Mouse (Mus musculus): ENCODE measurements around the gene Ehbp1l1. TPM values are rescaled to one million over a fixed set of nuclear protein-coding genes. Genes with fewer than 3 reads are reported as not detected.

Gene Ehbp1l1
- polyA plus RNA-seq, 1 experiment from 2014 or later, result 9.3 TPM

DNA sequence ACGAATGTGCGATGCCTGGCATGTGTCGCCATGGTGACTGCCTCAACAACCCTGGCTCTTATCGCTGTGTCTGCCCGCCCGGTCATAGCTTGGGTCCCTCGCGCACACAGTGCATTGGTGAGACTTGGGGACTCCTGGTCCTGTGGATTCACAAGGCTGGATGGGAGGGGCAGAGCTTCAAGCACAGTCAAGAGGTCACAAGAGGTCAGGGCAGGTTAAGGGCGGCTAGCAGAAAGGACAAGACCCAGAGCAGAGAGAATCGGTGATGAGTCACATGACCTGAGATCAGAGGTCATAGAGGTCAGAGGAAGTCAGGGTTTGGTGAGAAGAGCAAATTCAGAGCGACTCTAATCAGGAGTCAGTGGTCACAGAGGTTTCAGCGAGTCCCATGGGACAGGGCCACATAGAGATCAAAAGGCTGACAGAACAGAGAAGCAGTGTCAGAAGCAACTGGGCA, 20.8 kb upstream of the Ehbp1l1 start:
- Histone ChIP-seq H3K27ac (replicated peaks) (no peak overlapping the region), H3K4me3 (peak overlapping the region; percentile 52; the same call in 1 of the 2 replicates), H3K36me3 (no peaks in the 10 kb centered on the region), H3K27me3 (ENCODE audit: low read depth, poor library complexity, severe bottlenecking) (peaks cover 99% of the 10 kb centered on the region), H3K9me3 (replicated peaks) (no peaks in the 10 kb centered on the region), H3K4me1 (peaks cover 54% of the 10 kb centered on the region)
- DNase-seq (ENCODE audit: low spot score), result peak; percentile 42
- 26% methylated on average over 12 of the region's 12 CpGs for WGBS

DNA sequence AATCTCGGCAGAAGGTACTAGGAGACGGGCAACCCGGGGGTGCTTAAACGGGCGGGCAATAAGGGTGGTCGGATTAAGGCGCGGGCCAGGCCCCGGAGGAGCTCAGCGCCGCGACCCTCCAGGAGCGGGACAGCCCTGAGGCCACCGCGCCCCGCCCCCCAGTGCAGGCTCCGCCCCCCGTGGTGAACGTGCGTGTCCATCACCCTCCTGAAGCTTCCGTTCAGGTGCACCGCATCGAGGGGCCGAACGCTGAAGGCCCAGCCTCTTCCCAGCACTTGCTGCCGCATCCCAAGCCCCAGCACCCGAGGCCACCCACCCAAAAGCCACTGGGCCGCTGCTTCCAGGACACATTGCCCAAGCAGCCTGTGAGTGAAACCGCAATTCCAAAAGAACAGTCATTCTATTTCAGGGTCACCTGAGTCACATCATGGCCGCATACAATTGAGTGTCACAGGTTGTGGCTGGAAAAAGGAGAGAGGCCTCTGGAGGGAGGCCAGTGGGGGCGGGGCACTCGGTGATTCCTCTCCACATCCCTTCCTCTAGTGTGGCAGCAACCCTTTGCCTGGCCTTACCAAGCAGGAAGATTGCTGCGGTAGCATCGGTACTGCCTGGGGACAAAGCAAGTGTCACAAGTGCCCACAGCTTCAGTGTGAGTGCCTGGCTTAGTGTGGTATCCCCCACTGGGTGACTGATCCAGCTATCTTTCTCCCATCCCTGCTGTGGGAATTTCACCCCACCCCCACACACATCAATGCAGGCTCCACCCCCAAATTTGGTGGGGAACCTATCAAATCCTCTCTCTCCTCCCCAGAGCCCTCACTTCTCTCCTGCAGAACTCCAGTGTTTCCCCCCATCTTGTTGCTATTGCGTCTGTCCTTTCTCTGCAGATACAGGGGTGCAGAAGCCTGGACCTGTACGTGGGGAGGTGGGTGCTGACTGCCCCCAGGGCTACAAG, 19.9 kb upstream of the Ehbp1l1 start:
- Histone ChIP-seq H3K27me3 (ENCODE audit: low read depth, poor library complexity, severe bottlenecking) (peaks cover 99% of the 10 kb centered on the region), H3K36me3 (no peaks in the 10 kb centered on the region), H3K4me3 (peak overlapping the region; percentile 52), H3K27ac (replicated peaks) (peak overlapping the region; percentile 47), H3K9me3 (replicated peaks) (no peaks in the 10 kb centered on the region), H3K4me1 (peaks cover 54% of the 10 kb centered on the region)
- 3% methylated on average over 36 of the region's 36 CpGs for WGBS
- DNase-seq (ENCODE audit: low spot score), result peak; percentile 52

DNA sequence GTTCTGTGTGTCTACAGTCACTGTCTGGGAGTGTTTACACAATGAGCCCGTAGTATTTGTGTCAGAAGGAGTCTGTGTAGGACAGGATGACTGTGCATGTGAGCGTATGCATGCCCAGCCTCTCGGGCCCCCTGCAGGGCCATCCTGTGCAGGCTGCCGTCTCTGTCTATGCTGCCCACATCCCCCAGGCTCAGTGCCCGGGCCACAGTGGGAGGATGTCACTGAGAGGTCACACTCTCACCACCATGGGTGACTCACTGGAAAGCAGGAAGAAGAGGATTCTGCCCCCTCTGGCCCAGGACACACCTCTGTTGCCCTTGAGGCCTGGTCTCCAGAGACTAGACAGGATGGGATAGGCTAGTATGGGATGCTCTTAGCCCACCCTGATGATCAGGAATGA, 17.5 kb upstream of the Ehbp1l1 start:
- H3K4me1 ChIP-seq, result peaks cover 61% of the 10 kb centered on the region
- H3K4me3 ChIP-seq, result no peak overlapping the region
- 72% methylated on average over 5 of the region's 5 CpGs for WGBS
- no peaks in the 10 kb centered on the region for H3K36me3 ChIP-seq
- no peak overlapping the region for H3K27ac ChIP-seq (replicated peaks)
- peaks cover 99% of the 10 kb centered on the region for H3K27me3 ChIP-seq (ENCODE audit: low read depth, poor library complexity, severe bottlenecking)
- DNase-seq (ENCODE audit: low spot score), result no peak
- no peaks in the 10 kb centered on the region for H3K9me3 ChIP-seq (replicated peaks)

DNA sequence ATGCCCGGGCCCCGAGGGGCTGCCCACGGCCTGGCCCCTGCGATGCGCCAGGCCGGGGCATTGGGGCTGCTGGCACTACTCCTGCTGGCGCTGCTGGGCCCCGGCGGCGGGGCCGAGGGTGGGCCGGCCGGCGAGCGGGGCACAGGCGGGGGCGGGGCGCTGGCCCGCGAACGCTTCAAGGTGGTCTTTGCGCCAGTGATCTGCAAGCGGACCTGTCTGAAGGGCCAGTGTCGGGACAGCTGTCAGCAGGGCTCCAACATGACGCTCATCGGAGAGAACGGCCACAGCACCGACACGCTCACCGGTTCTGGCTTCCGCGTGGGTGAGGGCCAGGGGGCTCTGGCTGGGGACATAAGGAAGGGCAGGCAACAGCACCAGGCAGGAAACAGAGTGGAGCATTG, 16.1 kb upstream of the Ehbp1l1 start:
- H3K36me3 ChIP-seq, result no peaks in the 10 kb centered on the region
- peak overlapping the region; percentile 68 for H3K4me3 ChIP-seq
- H3K27me3 ChIP-seq (ENCODE audit: low read depth, poor library complexity, severe bottlenecking), result peaks cover 87% of the 10 kb centered on the region
- H3K4me1 ChIP-seq, result peaks cover 57% of the 10 kb centered on the region
- no peak for DNase-seq (ENCODE audit: low spot score)
- peak overlapping the region; percentile 82 for H3K27ac ChIP-seq (replicated peaks)
- no peaks in the 10 kb centered on the region for H3K9me3 ChIP-seq (replicated peaks)
- 1% methylated on average over 32 of the region's 32 CpGs for WGBS

DNA sequence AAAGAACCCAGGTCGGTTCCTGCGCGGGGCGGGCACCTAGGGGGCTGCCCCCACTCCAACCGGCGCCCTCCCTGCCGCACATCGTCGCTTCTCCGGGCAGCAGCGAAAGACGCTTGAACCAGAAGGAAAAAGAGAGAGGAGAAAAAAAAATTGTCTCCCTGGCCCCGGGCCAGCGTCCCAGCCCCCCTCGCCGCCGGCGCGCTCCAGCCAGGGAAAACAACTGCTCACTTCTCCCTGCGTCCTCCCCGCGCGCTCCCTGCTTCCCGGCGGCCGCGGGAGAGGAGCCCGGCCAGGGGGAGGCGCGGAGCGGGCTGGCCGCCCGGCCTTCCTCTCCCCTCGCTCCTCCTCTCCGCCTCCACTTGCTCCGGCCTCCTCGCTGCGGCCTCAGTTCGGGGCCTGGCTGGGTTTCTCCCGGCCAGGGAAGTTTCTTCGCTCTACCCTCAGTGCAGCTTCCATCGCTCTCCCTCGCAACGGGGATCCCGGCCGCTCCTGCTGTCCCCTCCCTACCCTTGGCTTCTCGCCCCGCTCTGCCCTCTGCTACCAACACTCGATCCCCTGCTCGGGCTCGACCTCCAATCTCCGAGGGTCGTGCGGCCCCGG, 15.6 kb upstream of the Ehbp1l1 start:
- H3K27ac ChIP-seq (replicated peaks), result peak overlapping the region; percentile 82
- DNase-seq (ENCODE audit: low spot score), result peak; percentile 70
- H3K4me1 ChIP-seq, result peaks cover 52% of the 10 kb centered on the region
- peaks cover 87% of the 10 kb centered on the region for H3K27me3 ChIP-seq (ENCODE audit: low read depth, poor library complexity, severe bottlenecking)
- WGBS, result under 1% methylated on average over 55 of the region's 55 CpGs
- peak overlapping the region; percentile 68 for H3K4me3 ChIP-seq
- H3K36me3 ChIP-seq, result no peaks in the 10 kb centered on the region
- H3K9me3 ChIP-seq (replicated peaks), result no peaks in the 10 kb centered on the region

DNA sequence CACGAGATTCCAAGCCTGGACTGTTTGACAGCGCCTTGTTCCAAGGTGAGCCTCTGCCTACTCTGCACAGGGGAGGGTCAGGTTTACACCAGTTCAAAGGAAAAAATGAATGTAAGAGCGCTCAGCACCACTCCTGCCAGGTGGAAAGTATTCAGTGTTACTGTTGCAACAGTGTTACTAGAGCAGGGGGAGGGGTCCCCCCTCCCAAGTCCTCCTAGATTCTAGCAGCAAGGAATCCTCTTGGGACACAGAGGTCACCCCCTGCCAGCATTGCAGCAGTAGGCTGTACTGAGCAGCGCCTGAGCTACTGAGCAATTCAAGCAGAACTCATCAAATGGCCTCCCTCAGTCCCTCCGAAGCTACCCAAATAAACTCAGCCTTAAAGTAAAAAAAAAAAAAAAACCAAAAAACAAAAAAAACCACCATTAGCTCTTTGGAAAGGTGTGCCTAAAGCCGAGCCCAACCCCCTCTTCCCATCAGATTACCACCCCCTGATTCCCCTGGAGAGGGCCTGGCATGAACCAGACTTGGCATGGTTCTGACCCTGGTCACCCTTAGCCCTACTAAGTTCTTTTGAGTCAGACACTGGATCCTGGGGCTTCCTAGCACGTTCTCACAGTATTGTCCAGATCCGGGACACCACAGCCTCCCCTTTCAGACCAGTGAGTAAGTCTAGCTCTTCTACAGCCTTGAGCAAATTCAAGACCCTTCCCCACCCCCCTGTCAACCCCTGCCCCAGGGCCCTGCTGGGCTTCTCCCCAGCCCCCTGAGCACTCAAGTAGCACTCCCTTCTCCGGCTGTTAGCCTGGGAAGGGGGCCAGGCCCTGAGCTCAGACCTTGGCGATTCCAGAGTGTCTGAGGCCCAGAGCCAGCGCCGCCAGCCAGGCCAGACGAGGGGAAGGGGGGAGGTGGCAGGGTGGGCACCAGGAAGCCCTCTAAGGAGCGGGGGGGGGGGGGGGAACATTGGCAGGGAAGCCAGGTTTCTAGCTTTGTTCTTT, 14.5 kb upstream of the Ehbp1l1 start, which contains the start of gene Ltbp3:
Gene Ltbp3 (plus strand): TSS at position 585 of the 998 bp plus-strand sequence.
- H3K4me3 ChIP-seq, result peak within 1 kb of the TSS; percentile 68
- DNase-seq (ENCODE audit: low spot score), result no peak
- no peaks in the 10 kb centered on the region for H3K36me3 ChIP-seq
- peak within 1 kb of the TSS; percentile 82 for H3K27ac ChIP-seq (replicated peaks)
- H3K27me3 ChIP-seq (ENCODE audit: low read depth, poor library complexity, severe bottlenecking), result peaks cover 82% of the 10 kb centered on the region
- H3K9me3 ChIP-seq (replicated peaks), result no peaks in the 10 kb centered on the region
- 14% methylated on average over 11 of the region's 14 CpGs for WGBS
- peaks cover 41% of the 10 kb centered on the region for H3K4me1 ChIP-seq

DNA sequence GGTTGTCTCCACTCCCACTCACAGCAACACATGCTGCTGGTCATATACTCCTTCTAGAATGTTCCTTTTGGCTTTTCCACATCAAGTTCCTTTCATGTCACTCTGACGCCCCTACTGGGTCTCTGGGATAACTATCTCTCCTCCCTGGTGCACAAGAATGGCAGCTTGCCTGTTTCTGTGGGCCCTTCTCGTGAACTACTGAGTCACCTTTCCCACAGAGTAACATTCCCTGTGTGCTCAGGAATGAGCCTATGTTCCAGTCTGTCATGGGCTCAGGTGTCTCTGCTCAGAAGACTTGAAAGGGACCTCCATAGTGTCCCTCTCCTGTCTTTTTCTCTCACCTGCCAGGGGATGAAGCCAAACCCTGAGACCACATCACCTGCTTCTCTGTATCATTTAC, 13.3 kb upstream of the Ehbp1l1 start:
- 56% methylated on average over 2 of the region's 2 CpGs for WGBS
- peaks cover 80% of the 10 kb centered on the region for H3K27me3 ChIP-seq (ENCODE audit: low read depth, poor library complexity, severe bottlenecking)
- H3K4me3 ChIP-seq, result no peak overlapping the region
- H3K36me3 ChIP-seq, result no peaks in the 10 kb centered on the region
- no peak for DNase-seq (ENCODE audit: low spot score)
- H3K27ac ChIP-seq (replicated peaks), result no peak overlapping the region
- H3K9me3 ChIP-seq (replicated peaks), result no peaks in the 10 kb centered on the region
- peaks cover 34% of the 10 kb centered on the region for H3K4me1 ChIP-seq

DNA sequence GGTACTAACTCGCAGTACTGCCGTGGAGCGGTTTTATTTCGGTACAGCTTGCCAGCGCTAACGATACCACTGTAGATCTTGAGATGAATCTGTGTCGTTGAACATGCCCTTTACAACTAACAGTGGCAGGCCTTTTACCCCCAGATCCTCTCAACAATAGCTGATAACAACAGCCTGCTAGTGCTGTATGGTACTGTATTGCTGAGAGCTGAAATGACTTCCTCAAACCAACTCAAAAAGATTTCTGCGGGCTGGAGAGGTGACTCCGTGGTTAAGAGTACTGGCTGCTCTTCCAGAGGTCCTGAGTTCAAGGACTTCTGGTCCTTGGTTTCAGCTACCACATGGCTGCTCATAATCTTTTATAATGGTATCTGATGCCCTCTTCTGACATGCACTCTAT, 8.2 kb upstream of the Ehbp1l1 start:
- Histone ChIP-seq H3K4me3 (no peak overlapping the region), H3K9me3 (replicated peaks) (no peaks in the 10 kb centered on the region), H3K4me1 (peaks cover 26% of the 10 kb centered on the region), H3K36me3 (peaks cover 6% of the 10 kb centered on the region; the same call in 1 of the 2 replicates), H3K27me3 (ENCODE audit: low read depth, poor library complexity, severe bottlenecking) (peaks cover 29% of the 10 kb centered on the region), H3K27ac (replicated peaks) (no peak overlapping the region)
- WGBS, result 83% methylated on average over 9 of the region's 9 CpGs
- no peak for DNase-seq (ENCODE audit: low spot score)

DNA sequence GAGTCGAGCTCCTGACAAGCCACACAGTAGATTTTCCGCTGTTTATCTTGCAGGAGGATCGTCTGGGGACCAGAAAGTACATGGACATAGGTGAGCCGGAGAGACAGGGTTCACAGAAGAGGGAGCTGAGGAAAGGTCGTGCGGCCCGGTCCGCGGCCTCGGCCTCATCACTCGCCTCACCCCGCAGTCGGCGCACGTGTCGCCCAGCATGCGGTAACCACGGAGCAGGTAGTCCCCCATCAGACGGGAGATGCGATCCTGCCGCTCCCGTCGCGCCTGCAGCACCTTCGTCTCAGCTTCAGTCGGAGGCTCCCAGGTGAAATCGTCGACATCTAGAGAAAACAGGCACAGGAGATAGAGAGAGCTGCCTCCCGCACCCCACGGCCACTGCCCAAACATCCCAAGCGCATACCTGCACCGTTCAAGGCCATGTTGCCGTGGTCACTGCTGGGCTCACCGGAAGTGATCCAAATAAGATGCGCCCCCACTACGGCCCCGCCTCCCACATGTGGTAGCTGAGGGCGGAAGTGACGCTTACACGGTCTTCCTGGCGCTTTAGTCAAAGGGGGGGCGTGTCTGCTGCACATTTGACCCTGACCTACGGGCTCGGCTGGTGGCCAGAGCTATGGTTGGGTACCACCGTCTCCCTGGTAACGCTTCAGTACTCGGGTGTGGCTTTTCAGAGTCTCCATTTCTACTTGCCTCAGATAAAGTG, 5.3 kb upstream of the Ehbp1l1 start:
- peak overlapping the region; percentile 95 for H3K4me3 ChIP-seq
- peak overlapping the region; percentile 84 for H3K27ac ChIP-seq (replicated peaks)
- DNase-seq (ENCODE audit: low spot score), result peak; percentile 97
- no peaks in the 10 kb centered on the region for H3K9me3 ChIP-seq (replicated peaks)
- peaks cover 24% of the 10 kb centered on the region for H3K27me3 ChIP-seq (ENCODE audit: low read depth, poor library complexity, severe bottlenecking)
- H3K4me1 ChIP-seq, result peaks cover 53% of the 10 kb centered on the region
- WGBS, result under 1% methylated on average over 47 of the region's 47 CpGs
- H3K36me3 ChIP-seq, result peaks cover 14% of the 10 kb centered on the region

DNA sequence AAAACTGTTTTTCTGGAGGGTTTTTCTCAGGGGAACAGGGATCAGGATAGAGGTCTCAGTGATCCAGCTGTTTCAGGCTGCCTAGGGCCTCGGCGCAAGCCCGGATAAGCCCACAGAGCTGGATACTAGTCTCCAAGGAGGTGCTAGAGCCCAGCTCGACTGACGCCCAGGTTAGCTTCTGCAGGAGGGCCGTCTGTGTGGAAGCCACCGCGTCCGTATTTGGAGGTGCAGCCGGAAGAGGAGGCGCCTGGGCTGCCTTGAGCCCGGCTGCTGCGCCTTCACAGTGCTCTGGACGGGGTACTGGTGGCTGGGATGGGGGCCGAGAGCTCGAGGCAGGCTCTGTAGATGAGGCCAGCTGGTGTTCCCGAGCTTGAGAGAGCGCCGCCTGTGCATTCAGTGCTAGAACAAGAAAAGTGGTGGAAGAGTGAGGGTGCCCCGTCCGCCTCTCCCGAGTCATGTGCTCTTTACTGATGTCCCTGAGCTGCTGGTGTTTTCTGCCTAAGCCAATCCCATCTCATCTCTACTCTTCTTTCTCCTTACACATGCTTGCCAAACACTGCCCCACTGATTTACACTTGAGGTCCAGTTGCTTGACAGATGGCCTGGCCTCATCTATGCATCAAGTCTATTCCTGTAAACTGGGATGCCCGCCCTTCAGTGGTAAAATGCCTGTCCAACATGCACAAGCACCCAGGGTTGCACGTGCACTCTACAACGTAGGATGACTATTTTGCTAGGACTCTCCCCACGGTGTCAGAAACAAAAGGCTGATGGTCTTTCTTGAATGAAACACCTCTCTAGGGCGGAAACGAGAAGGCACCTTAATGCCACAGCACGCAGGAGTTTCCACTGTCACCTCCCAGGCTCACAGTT, 4.4 kb upstream of the Ehbp1l1 start:
- H3K27me3 ChIP-seq (ENCODE audit: low read depth, poor library complexity, severe bottlenecking), result peaks cover 27% of the 10 kb centered on the region
- H3K9me3 ChIP-seq (replicated peaks), result no peaks in the 10 kb centered on the region
- H3K4me3 ChIP-seq, result peak overlapping the region; percentile 95
- no peak for DNase-seq (ENCODE audit: low spot score)
- H3K27ac ChIP-seq (replicated peaks), result peak overlapping the region; percentile 84
- WGBS, result 77% methylated on average over 29 of the region's 29 CpGs
- H3K4me1 ChIP-seq, result peaks cover 61% of the 10 kb centered on the region
- peaks cover 21% of the 10 kb centered on the region for H3K36me3 ChIP-seq

DNA sequence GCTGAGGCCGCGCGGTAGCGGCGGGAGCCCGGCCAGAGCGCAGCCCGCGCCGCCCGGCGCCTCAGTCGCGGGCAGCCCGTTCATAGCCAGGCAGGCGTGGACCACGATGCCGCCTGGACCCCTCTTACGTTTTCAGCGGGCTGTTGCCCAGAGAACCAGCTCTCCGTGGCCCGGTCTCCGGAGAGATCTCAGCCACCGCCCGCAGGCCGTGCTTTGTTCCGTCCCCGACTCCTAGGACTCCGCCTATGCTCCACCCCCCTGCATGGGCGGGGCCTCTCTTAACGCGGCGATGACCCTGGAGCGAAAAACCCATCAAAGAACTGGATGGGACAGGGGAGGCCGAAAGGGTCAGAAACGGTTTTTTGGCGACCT, 3.3 kb upstream of the Ehbp1l1 start, which contains the start of gene Fam89b:
Gene Fam89b (minus strand): TSS at position 210 of the 372 bp plus-strand sequence.
- Histone ChIP-seq H3K36me3 (peaks cover 32% of the 10 kb centered on the region), H3K4me1 (peaks cover 72% of the 10 kb centered on the region), H3K27me3 (ENCODE audit: low read depth, poor library complexity, severe bottlenecking) (peaks cover 18% of the 10 kb centered on the region), H3K9me3 (replicated peaks) (no peaks in the 10 kb centered on the region), H3K4me3 (peak within 1 kb of the TSS; percentile 95), H3K27ac (replicated peaks) (peak within 1 kb of the TSS; percentile 97)
- DNase-seq (ENCODE audit: low spot score), result peak; percentile 89
- under 1% methylated on average over 37 of the region's 37 CpGs for WGBS

All from midbrain, embryonic 10.5 days (tissue).